Comparison of ENCODE assay signal across 1 mouse cellular context in genomic region chr2:27441767-27442707, GRCm38 (mm10).
TF ChIP-seq lines count a peak whose summit lies in the region.

Gene Brd3os, plus strand, starts transcription at chr2:27442324.

TF ChIP-seq in MEL, 35 proteins besides CTCF, POLR2A, EP300 and RAD21 (continued from another document):
- TF ChIP-seq RCOR1 (IDR thresholded peaks at IDR 0.05; ENCODE audit: low read depth, low read length), result no peak
- TF ChIP-seq ZC3H11A (IDR thresholded peaks at IDR 0.05; ENCODE audit: low read depth, low read length), result no peak
